Mouse (Mus musculus): ENCODE measurements around the gene Pigh. TPM values are rescaled to one million over a fixed set of nuclear protein-coding genes. Genes with fewer than 3 reads are reported as not detected.

Gene Pigh
- polyA plus RNA-seq, 1 experiment from 2014 or later, result 34.4 TPM

GRCm38 (mm10) chr12:79035349-79035748 lies 54.1 kb downstream of the Pigh start:
- Histone ChIP-seq H3K4me3 (no peak overlapping the region), H3K27me3 (ENCODE audit: low read depth, poor library complexity, severe bottlenecking) (0 out of 2 replicates have a peak, but pooled peaks cover under 1% of the 10 kb centered on the region), H3K4me1 (no peaks in the 10 kb centered on the region), H3K27ac (no peak overlapping the region), H3K36me3 (no peaks in the 10 kb centered on the region), H3K9me3 (replicated peaks) (no peaks in the 10 kb centered on the region)
- DNase-seq (ENCODE audit: low spot score), result no peak
- WGBS, result 54% methylated on average over 3 of the region's 3 CpGs

- H3K4me1 ChIP-seq, result peaks cover 7% of the 10 kb centered on the region
These were observed 55.1 kb downstream of the Pigh start for GRCm38 (mm10) chr12:79034331-79034730.

More at GRCm38 (mm10) chr12:79034331-79034730, 55.1 kb downstream of the Pigh start:
- WGBS, result 98% methylated on average over 2 of the region's 2 CpGs
- H3K27me3 ChIP-seq (ENCODE audit: low read depth, poor library complexity, severe bottlenecking), result 0 out of 2 replicates have a peak, but pooled peaks cover 5% of the 10 kb centered on the region
- DNase-seq (ENCODE audit: low spot score), result no peak
- H3K27ac ChIP-seq, result no peak overlapping the region
- H3K9me3 ChIP-seq (replicated peaks), result no peaks in the 10 kb centered on the region
- no peaks in the 10 kb centered on the region for H3K36me3 ChIP-seq
- no peak overlapping the region for H3K4me3 ChIP-seq

Other genes starting within 250 kb of the Pigh start
- gene Atp6v1d, start 228.0 kb downstream of the Pigh start, polyA plus RNA-seq (2016; fragmentation: Nextera tagmentation; extraction: Ambion mirVana), result 55.5 and 67.2 TPM in 2 replicates
- 301 and 349 TPM in 2 replicates for gene Eif2s1, start 227.8 kb downstream of the Pigh start, polyA plus RNA-seq (2016; fragmentation: Nextera tagmentation; extraction: Ambion mirVana)
- 2.7 and 3.2 TPM in 2 replicates for gene Plek2, start 182.7 kb downstream of the Pigh start, polyA plus RNA-seq (2016; fragmentation: Nextera tagmentation; extraction: Ambion mirVana)
- 1.3 and 2.3 TPM in 2 replicates for gene Tmem229b, start 82.0 kb downstream of the Pigh start, polyA plus RNA-seq (2016; fragmentation: Nextera tagmentation; extraction: Ambion mirVana)
- 3.3 and 4.3 TPM in 2 replicates for gene Plekhh1, start 60.5 kb downstream of the Pigh start, polyA plus RNA-seq (2016; fragmentation: Nextera tagmentation; extraction: Ambion mirVana)
- 0.20 and 0.26 TPM in 2 replicates for gene Arg2, start 41.1 kb upstream of the Pigh start, polyA plus RNA-seq (2016; fragmentation: Nextera tagmentation; extraction: Ambion mirVana)
- gene Vti1b, start 83.0 kb upstream of the Pigh start, polyA plus RNA-seq (2016; fragmentation: Nextera tagmentation; extraction: Ambion mirVana), result 91.8 and 99.8 TPM in 2 replicates
- gene Rdh11, start 102.6 kb upstream of the Pigh start, polyA plus RNA-seq (2016; fragmentation: Nextera tagmentation; extraction: Ambion mirVana), result 20.8 and 22.2 TPM in 2 replicates
- 1.9 and 2.6 TPM in 2 replicates for gene Rdh12, start 119.3 kb upstream of the Pigh start, polyA plus RNA-seq (2016; fragmentation: Nextera tagmentation; extraction: Ambion mirVana)
- 14.5 and 18.2 TPM in 2 replicates for gene Zfyve26, start 206.7 kb upstream of the Pigh start, polyA plus RNA-seq (2016; fragmentation: Nextera tagmentation; extraction: Ambion mirVana)
- 6.0 and 7.4 TPM in 2 replicates for gene Rad51b, start 207.6 kb upstream of the Pigh start, polyA plus RNA-seq (2016; fragmentation: Nextera tagmentation; extraction: Ambion mirVana)